Mouse (Mus musculus) granulocyte monocyte progenitor cell, adult 5-6 weeks (primary cell): ENCODE measurements at regions not wholly inside any gene's neighbourhood (a gene's known extent, or its start where the extent isn't known, plus 50 kb on each side); places are given as distances from the start of the nearest gene placed in this dataset.

Experiments used
- ATAC-seq: replicated peaks from 2 replicates; pipeline ENCODE4 v1.8.0; 2016; ENCODE audit warnings: mild to moderate bottlenecking, moderate TSS enrichment, inconsistent platforms; ENCODE audit not compliant: poor library complexity, severe bottlenecking

GRCm38 (mm10) chr5:35165993-35166392, 60.4 kb upstream of the Lrpap1 start:
- ATAC-seq, result no peak

- no peak for ATAC-seq
Measured at GRCm38 (mm10) chr5:35165459-35165858, 59.9 kb upstream of the Lrpap1 start.

- no peak for ATAC-seq
Measured at GRCm38 (mm10) chr5:35162607-35163006, 57.0 kb upstream of the Lrpap1 start.

GRCm38 (mm10) chr5:35162120-35162519, 56.6 kb upstream of the Lrpap1 start:
- no peak for ATAC-seq

GRCm38 (mm10) chr5:35160929-35161815, 55.6 kb upstream of the Lrpap1 start:
- ATAC-seq, result no peak

- ATAC-seq, result no peak
Measured at GRCm38 (mm10) chr5:35159854-35160253, 54.3 kb upstream of the Lrpap1 start.

GRCm38 (mm10) chr5:35159178-35159661, 53.7 kb upstream of the Lrpap1 start:
- ATAC-seq, result no peak

- no peak for ATAC-seq
Measured at GRCm38 (mm10) chr5:35158346-35159047, 52.9 kb upstream of the Lrpap1 start.

- no peak for ATAC-seq
Measured at GRCm38 (mm10) chr5:35156371-35156770, 50.8 kb upstream of the Lrpap1 start.

- ATAC-seq, result no peak
Measured at GRCm38 (mm10) chr5:35155717-35156116, 50.2 kb upstream of the Lrpap1 start.
